Mouse (Mus musculus) mammary gland, adult 2 months (tissue): ENCODE data around the gene Gm9767. TPM values are rescaled to one million over a fixed set of nuclear protein-coding genes. Genes with fewer than 3 reads are reported as not detected.

Experiments
- polyA plus RNA-seq: library from polyadenylated mRNA; depleted of rRNA; stranded (reverse); fragments of >200 nt; gene quantifications from 2 replicates; pipeline ENCODE4 v1.2.3, GENCODE M21; 2012; ENCODE audit warnings: low replicate concordance; rRNA removed

Gene Gm9767
- polyA plus RNA-seq = not detected in 2 replicates

DNA sequence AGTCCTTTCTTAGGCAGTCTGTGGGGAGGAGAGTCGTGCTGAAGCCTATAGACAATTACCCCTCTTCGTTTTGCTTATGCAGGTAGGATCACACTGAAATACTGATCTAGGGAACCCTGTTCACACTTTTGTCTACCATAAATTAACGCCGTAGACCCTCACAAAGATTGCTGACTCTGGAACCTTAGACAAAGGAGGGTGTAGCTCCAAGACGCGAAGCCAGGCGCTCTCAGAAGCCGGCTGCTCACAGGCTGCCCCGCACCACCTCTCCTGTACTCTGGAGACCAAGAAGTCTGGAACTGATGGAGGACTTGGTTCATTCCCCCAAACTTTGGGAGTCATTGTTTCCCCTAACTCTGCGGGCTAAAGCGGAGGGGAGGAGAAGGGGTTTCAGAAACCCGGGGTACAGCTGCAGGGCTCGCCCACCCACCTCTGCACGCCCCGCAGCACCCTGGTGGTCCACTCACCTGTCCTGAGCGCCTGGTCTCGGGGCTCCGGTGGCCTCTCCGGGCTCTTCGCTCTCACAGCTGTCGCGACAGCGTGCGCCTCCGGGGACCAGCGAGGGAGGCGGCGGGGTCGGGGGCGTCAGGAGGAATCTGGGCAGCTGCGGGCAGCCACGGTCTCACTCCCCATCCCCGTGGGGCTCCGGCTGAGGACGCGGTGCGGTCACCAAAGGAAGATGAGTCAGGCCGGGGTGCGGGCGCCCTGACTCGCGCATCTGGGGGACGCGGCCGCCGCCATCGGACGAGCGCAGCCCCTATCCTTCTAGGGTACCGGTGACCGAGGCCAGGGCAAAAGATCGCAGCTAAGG, at the start of gene Gm9767:
Gene Gm9767, plus strand, starts transcription at position 585 of the 811 bp plus-strand sequence.

DNA sequence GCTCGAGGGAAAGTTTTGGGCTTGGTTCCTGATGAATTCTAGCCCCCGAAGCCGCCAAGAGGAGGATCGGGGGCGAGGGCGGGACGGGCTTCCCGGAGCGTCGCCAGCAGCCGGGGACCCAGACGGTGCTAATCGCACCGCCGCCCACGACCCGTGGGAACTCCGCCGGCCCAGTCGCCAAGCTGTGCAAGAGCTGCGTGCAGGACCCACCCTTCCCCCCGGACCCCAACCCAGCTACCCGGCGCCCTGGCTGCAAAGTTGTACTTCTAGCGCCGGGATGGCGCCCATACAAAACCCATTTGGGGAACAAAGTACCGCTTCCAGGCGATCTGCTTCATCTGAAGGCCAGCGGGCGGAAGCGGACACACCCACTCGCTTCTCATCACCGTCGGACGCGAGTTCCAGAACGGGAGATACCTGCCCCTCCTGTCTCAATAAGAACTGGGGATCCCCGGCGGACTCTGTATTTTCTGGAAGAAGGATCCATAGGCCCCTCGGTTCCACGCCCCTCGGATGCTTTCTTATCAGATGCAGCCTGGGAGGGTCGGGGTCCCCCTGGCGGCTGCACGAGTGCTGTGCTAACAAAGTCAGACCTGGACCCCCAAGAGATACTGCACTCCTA, 577 bp downstream of the Gm9767 start, which contains the start of gene Tmem200a:
Gene Tmem200a, minus strand, starts transcription at position 532 of the 622 bp plus-strand sequence.

Other genes with a start within 250 kb of the Gm9767 start
- gene Tmem200a, start 797 bp downstream of the Gm9767 start, polyA plus RNA-seq = 1.7 and 3.2 TPM in 2 replicates
- gene Samd3, start 151.5 kb downstream of the Gm9767 start, polyA plus RNA-seq = 0.59 and 0.70 TPM in 2 replicates